Mouse (Mus musculus) heart, postnatal 0 days (tissue): ENCODE results near the gene Trib2. TPM values are rescaled to one million over a fixed set of nuclear protein-coding genes. Genes with fewer than 3 reads are reported as not detected.

Source experiments
- ATAC-seq: fragments of 200-750 bp; cut with Nextera tagmentation; 2 replicates; pipeline ENCODE4 v1.8.0; 2017; ENCODE audit warnings: low read depth, moderate number of reproducible peaks, moderate library complexity; ENCODE audit not compliant: insufficient read depth
- DNase-seq: peaks from one replicate; pipeline ENCODE4 v3.0.0-alpha.2; 2016; ENCODE audit warnings: low spot score
- H3K27ac ChIP-seq: fragments of 300-500 bp; sonication (generic); 2 replicates; pipeline ENCODE4 v1.5.1; 2014; ENCODE audit warnings: low read depth, mild to moderate bottlenecking
- H3K27me3 ChIP-seq: fragments of 300-500 bp; sonication (generic); 2 replicates; pipeline ENCODE4 v1.6.1; 2014; ENCODE audit warnings: low read length, mixed read lengths; ENCODE audit not compliant: control insufficient read depth, insufficient read depth
- H3K36me3 ChIP-seq: fragments of 300-500 bp; sonication (generic); replicated peaks from 2 replicates; pipeline ENCODE4 v1.6.1; 2014; ENCODE audit warnings: low read length, mixed read lengths; ENCODE audit not compliant: control insufficient read depth, insufficient read depth
- H3K4me1 ChIP-seq: fragments of 300-500 bp; sonication (generic); 2 replicates; pipeline ENCODE4 v1.6.1; 2014; ENCODE audit warnings: antibody characterized with exemption; ENCODE audit not compliant: control insufficient read depth, insufficient read depth
- H3K4me2 ChIP-seq: fragments of 300-500 bp; sonication (generic); 2 replicates; pipeline ENCODE4 v1.6.1; 2014; ENCODE audit warnings: low read depth, mild to moderate bottlenecking, low read length, moderate library complexity
- H3K4me3 ChIP-seq: fragments of 300-500 bp; sonication (generic); 2 replicates; pipeline ENCODE4 v1.5.1; 2014; ENCODE audit warnings: low read depth, low read length
- H3K9ac ChIP-seq: fragments of 300-500 bp; sonication (generic); replicated peaks from 2 replicates; pipeline ENCODE4 v1.6.1; 2014; ENCODE audit warnings: low read depth, low read length, mixed read lengths
- H3K9me3 ChIP-seq: fragments of 300-500 bp; sonication (generic); replicated peaks from 2 replicates; pipeline ENCODE4 v1.6.1; 2016; ENCODE audit warnings: low read length; ENCODE audit not compliant: control insufficient read depth
- CTCF ChIP-seq: IDR thresholded peaks from 2 replicates; pipeline ENCODE4 v1.5.1; 2016; ENCODE audit warnings: antibody characterized with exemption, control low read depth, low read depth
- EP300 ChIP-seq: IDR thresholded peaks from 2 replicates; pipeline ENCODE4 v1.6.1; 2016; ENCODE audit warnings: antibody characterized with exemption, low read depth
- WGBS: fragments of 180-500 bp; shearing (Covaris S2); extraction: QIAGEN DNeasy Blood & Tissue Kit; methylation state at CpG from one replicate; pipeline ENCODE4 v1.1.7; 2014; 5-methylcytosine and 5-hydroxymethylcytosine counted together
- polyA plus RNA-seq: library from polyadenylated mRNA; unstranded; fragments of >200 nt; fragmentation: Nextera tagmentation; extraction: Ambion mirVana; gene quantifications from 2 replicates; pipeline ENCODE4 v1.2.1, GENCODE M21; 2015
- total RNA-seq: library from RNA; depleted of rRNA; stranded (reverse); fragments of >200 nt; gene quantifications from 2 replicates; pipeline ENCODE4 v1.2.3, GENCODE M21; 2014; ENCODE audit warnings: low replicate concordance

The Trib2 gene
- total and polyA plus RNA-seq, 2 experiments from 2014 or later, result 57.1 to 91.1 TPM

GRCm38 (mm10) chr12:15761453-15762116 is 55.1 kb downstream of the Trib2 start:
- Histone ChIP-seq H3K36me3 (no peaks in the 10 kb centered on the region), H3K4me3 (no peak overlapping the region), H3K9me3 (no peaks in the 10 kb centered on the region), H3K4me1 (no peaks in the 10 kb centered on the region), H3K4me2 (no peak overlapping the region), H3K9ac (no peak overlapping the region), H3K27me3 (no peaks in the 10 kb centered on the region), H3K27ac (no peak overlapping the region)
- 76% methylated on average over 8 of the region's 8 CpGs for WGBS
- no peak for TF ChIP-seq EP300
- no peak for TF ChIP-seq CTCF
- DNase-seq (no peak), ATAC-seq (no peak)

GRCm38 (mm10) chr12:15760684-15761083 is 56.0 kb downstream of the Trib2 start:
- ATAC-seq (no peak), DNase-seq (no peak)
- WGBS, result 69% methylated on average over 4 of the region's 4 CpGs
- no peak overlapping the region for H3K9ac ChIP-seq
- H3K4me3 ChIP-seq, result no peak overlapping the region
- no peaks in the 10 kb centered on the region for H3K36me3 ChIP-seq
- TF ChIP-seq CTCF (no peak), EP300 (no peak)
- no peaks in the 10 kb centered on the region for H3K9me3 ChIP-seq
- no peak overlapping the region for H3K27ac ChIP-seq
- H3K4me2 ChIP-seq, result no peak overlapping the region
- H3K27me3 ChIP-seq, result no peaks in the 10 kb centered on the region
- no peaks in the 10 kb centered on the region for H3K4me1 ChIP-seq

- DNase-seq (no peak), ATAC-seq (no peak)
- no peaks in the 10 kb centered on the region for H3K27me3 ChIP-seq
- no peaks in the 10 kb centered on the region for H3K4me1 ChIP-seq
- no peak overlapping the region for H3K27ac ChIP-seq
- WGBS, result 43% methylated on average over 2 of the region's 2 CpGs
- H3K4me2 ChIP-seq, result no peak overlapping the region
- H3K9me3 ChIP-seq, result no peaks in the 10 kb centered on the region
- TF ChIP-seq EP300 (no peak), CTCF (no peak)
- no peaks in the 10 kb centered on the region for H3K36me3 ChIP-seq
- no peak overlapping the region for H3K9ac ChIP-seq
- no peak overlapping the region for H3K4me3 ChIP-seq
These were observed 57.9 kb downstream of the Trib2 start for GRCm38 (mm10) chr12:15758866-15759265.

GRCm38 (mm10) chr12:15757351-15757750 is 59.4 kb downstream of the Trib2 start:
- H3K36me3 ChIP-seq, result no peaks in the 10 kb centered on the region
- no peak overlapping the region for H3K4me2 ChIP-seq
- H3K4me3 ChIP-seq, result no peak overlapping the region
- WGBS, result 69% methylated on average over 8 of the region's 8 CpGs
- no peak for TF ChIP-seq EP300
- TF ChIP-seq CTCF, result no peak
- H3K9ac ChIP-seq, result no peak overlapping the region
- H3K9me3 ChIP-seq, result no peaks in the 10 kb centered on the region
- no peak for ATAC-seq
- no peak overlapping the region for H3K27ac ChIP-seq
- no peaks in the 10 kb centered on the region for H3K4me1 ChIP-seq
- no peak for DNase-seq
- no peaks in the 10 kb centered on the region for H3K27me3 ChIP-seq

GRCm38 (mm10) chr12:15755030-15755690 is 61.6 kb downstream of the Trib2 start:
- Histone ChIP-seq H3K27me3 (no peaks in the 10 kb centered on the region), H3K36me3 (no peaks in the 10 kb centered on the region), H3K4me1 (no peaks in the 10 kb centered on the region), H3K9ac (no peak overlapping the region), H3K9me3 (no peaks in the 10 kb centered on the region), H3K27ac (no peak overlapping the region), H3K4me2 (no peak overlapping the region), H3K4me3 (no peak overlapping the region)
- no peak for DNase-seq
- no peak for ATAC-seq
- 60% methylated on average over 2 of the region's 2 CpGs for WGBS
- TF ChIP-seq EP300, result no peak
- no peak for TF ChIP-seq CTCF

GRCm38 (mm10) chr12:15754602-15755001 is 62.1 kb downstream of the Trib2 start:
- Histone ChIP-seq H3K9ac (no peak overlapping the region), H3K27ac (no peak overlapping the region), H3K36me3 (no peaks in the 10 kb centered on the region), H3K4me2 (no peak overlapping the region), H3K9me3 (no peaks in the 10 kb centered on the region), H3K4me1 (no peaks in the 10 kb centered on the region), H3K27me3 (no peaks in the 10 kb centered on the region), H3K4me3 (no peak overlapping the region)
- TF ChIP-seq CTCF, result no peak
- peak; percentile 24 for DNase-seq
- 54% methylated on average over 2 of the region's 2 CpGs for WGBS
- ATAC-seq, result no peak
